Mouse (Mus musculus) kidney, postnatal 25 days (tissue): ENCODE results near the gene Lck.
A peak's percentile ranks its signal among the peaks of the same experiment; 100 is the strongest.

Experiments used
- DNase-seq, 2 experiments: peaks; one replicate each; pipeline ENCODE4 v3.0.0; 2021; ENCODE audit warnings: mixed read lengths in 2 of 2

Lck gene

DNA sequence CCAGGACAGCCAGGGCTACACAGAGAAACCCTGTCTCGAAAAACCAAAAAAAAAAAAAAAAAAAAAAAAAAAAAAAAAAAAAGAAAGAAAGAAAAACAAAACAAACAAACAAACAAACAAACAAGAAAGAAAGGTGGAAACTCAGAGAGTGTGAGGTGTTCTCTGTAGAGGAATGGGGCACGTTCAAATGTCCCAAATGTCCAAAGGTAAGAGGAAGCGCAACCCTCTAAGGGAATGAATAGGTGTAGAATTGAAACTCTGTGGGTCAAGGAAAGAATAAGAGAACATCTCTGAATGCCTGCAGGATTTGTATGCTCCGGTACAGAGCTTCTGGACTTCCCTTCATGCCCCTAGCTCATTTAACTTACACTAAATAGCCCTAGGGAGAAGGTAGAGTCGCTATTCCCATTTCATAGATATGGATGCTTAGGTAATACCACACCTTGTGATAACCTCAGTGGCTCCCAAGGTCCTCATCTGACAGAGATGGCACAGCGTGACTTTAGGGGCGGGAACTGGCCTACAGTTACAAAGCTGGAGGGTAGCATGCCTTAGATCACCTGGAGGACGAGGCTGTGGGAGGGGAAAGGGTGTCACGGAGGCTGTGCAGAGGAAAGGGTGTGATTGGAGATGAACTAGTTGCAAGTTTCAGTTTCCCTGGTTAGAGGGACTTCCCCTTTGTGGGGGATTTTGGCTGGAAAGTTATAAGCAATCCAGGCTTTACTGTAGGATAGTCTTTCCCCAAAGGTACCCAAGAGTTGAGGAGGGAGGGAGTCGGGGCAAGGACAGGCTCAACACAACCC, 65.8 kb downstream of the Lck start:
- no peak for DNase-seq

GRCm38 (mm10) chr4:129505511-129505910, 67.9 kb downstream of the Lck start:
- DNase-seq = no peak

DNA sequence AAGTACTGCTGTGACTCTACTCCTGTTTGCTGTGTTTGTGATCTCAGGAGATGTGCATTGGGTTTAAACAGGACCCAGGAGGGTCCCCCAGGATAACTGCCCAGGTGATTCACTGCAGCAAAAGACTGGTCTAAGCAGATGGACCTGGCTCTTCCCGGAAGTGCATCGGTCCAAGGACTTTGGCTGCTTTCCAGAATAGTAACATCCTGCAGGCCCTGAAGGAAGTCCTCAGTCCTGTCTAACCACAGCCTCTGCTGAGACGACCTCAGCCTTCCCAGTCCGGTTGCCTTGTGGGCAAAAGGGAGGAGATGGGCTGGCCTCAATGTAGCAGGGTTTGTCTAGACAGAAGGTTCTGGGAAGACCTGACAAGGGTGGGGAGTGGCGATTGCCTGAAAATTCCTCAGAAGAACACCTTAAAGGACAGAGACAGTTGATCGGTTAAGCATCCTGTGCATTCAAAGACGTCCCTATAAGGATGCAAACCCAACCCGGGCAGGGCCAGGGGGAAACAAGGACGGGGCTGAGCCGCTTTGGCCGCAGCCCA, 70.5 kb downstream of the Lck start:
- DNase-seq = peak; percentile 24 to 55

GRCm38 (mm10) chr4:129502327-129502888, 71.0 kb downstream of the Lck start:
- DNase-seq = no peak

GRCm38 (mm10) chr4:129500607-129501566, 72.6 kb downstream of the Lck start:
- DNase-seq = peak; percentile 92 to 95

DNA sequence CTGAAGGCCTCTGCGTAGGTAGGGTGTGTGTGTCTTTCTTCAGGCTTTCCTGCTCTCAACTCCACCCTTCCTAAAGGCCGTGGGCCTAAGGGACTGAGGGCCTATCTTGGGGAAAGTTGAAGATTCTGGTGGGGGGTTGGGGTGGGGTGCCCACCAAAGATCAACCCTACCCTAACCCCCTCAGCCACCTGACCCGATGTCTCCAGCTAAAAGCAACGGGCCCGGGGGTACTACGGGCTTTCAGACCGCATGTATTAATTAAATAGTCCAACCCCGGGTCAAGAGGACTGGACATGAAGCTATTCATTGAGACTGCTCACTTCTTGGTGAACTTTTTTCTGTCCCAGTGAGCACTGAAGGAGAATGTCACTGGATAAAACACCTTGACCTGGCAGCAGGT, 73.4 kb downstream of the Lck start:
- no peak for DNase-seq

DNA sequence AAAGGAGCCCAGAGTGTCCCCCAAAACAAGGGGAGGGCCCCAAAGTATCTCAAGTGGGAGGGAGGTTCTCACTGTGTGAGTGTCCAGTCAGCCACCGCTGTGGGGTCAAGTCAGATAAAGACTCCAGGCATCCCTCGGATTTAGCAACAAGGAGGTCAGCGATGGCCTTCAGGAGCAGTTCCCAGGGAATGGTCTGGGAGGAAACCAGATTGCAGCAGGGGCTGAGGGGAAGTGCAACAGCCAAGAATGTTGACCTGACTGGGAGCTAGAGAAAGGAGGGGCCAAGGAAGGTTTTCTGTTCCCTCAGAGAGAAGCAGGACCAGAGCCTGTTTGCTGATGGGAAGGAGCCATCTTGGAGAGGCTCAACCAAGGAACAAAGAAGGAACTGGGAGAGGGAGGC, 74.5 kb downstream of the Lck start:
- DNase-seq = peak; percentile 21 to 50
